Mouse (Mus musculus): Measurements from ENCODE around the gene Plekhg1. TPM values are rescaled to one million over a fixed set of nuclear protein-coding genes. Genes with fewer than 3 reads are reported as not detected.

The Plekhg1 gene
- polyA plus RNA-seq, 1 experiment, result under 0.01 TPM

GRCm38 (mm10) chr10:3706231-3706630 lies 33.9 kb upstream of the Plekhg1 start:
- no peak for TF ChIP-seq SRF (IDR thresholded peaks at IDR 0.05; ENCODE audit: control insufficient read depth, insufficient read length, low read depth)
- TF ChIP-seq E2F4 (IDR thresholded peaks at IDR 0.05; ENCODE audit: insufficient read depth), result no peak
- TF ChIP-seq REST (IDR thresholded peaks at IDR 0.05; ENCODE audit: insufficient read depth, insufficient read length), result no peak
- no peak for TF ChIP-seq POLR2A (IDR thresholded peaks at IDR 0.05; ENCODE audit: insufficient read length, low read depth)
- no peak for TF ChIP-seq MAX (IDR thresholded peaks at IDR 0.05; ENCODE audit: low read depth)
- no peak for TF ChIP-seq POLR2AphosphoS2 (IDR thresholded peaks at IDR 0.05; ENCODE audit: insufficient read length, low read depth)
- TF ChIP-seq USF1 (IDR thresholded peaks at IDR 0.05; ENCODE audit: low read depth), result no peak
- TF ChIP-seq MYOD1 (IDR thresholded peaks at IDR 0.05; ENCODE audit: control insufficient read depth in 1 of 3, insufficient read length in 2 of 3, low read depth in 2 of 3), result no peak
- no peak for TF ChIP-seq TCF3 (IDR thresholded peaks at IDR 0.05; ENCODE audit: insufficient read length, low read depth)
- TF ChIP-seq MYOG (IDR thresholded peaks at IDR 0.05; ENCODE audit: control insufficient read depth in 1 of 3, insufficient read depth in 1 of 3, insufficient read length in 2 of 3, low read depth in 2 of 3), result no peak
- TF ChIP-seq TCF12 (IDR thresholded peaks at IDR 0.05; ENCODE audit: insufficient read depth, poor library complexity, severe bottlenecking), result no peak
- no peak for TF ChIP-seq CEBPB (IDR thresholded peaks at IDR 0.05; ENCODE audit: insufficient read depth, poor library complexity, severe bottlenecking)
- no peaks in the 10 kb centered on the region for H3K79me2 ChIP-seq (ENCODE audit: control insufficient read depth, insufficient read depth)
- H3K27me3 ChIP-seq (ENCODE audit: control insufficient read depth, insufficient read depth, insufficient read length), result no peaks in the 10 kb centered on the region
- no peak overlapping the region for H3K4me3 ChIP-seq
- H3ac ChIP-seq (ENCODE audit: control insufficient read depth, insufficient read length), result no peak overlapping the region
- no peak overlapping the region for H3K4me2 ChIP-seq (ENCODE audit: low read depth)
- no peaks in the 10 kb centered on the region for H3K36me3 ChIP-seq (ENCODE audit: control insufficient read depth, insufficient read depth)

- H3K27me3 ChIP-seq (ENCODE audit: control insufficient read depth, insufficient read depth, insufficient read length), result no peaks in the 10 kb centered on the region
- H3K4me3 ChIP-seq, result no peak overlapping the region
- no peak for TF ChIP-seq REST (IDR thresholded peaks at IDR 0.05; ENCODE audit: insufficient read depth, insufficient read length)
- TF ChIP-seq MAX (IDR thresholded peaks at IDR 0.05; ENCODE audit: low read depth), result no peak
- TF ChIP-seq E2F4 (IDR thresholded peaks at IDR 0.05; ENCODE audit: insufficient read depth), result no peak
- TF ChIP-seq POLR2A (IDR thresholded peaks at IDR 0.05; ENCODE audit: insufficient read length, low read depth), result no peak
- TF ChIP-seq POLR2AphosphoS2 (IDR thresholded peaks at IDR 0.05; ENCODE audit: insufficient read length, low read depth), result no peak
- no peak for TF ChIP-seq TCF3 (IDR thresholded peaks at IDR 0.05; ENCODE audit: insufficient read length, low read depth)
- no peak for TF ChIP-seq TCF12 (IDR thresholded peaks at IDR 0.05; ENCODE audit: insufficient read depth, poor library complexity, severe bottlenecking)
- no peak for TF ChIP-seq USF1 (IDR thresholded peaks at IDR 0.05; ENCODE audit: low read depth)
- TF ChIP-seq CEBPB (IDR thresholded peaks at IDR 0.05; ENCODE audit: insufficient read depth, poor library complexity, severe bottlenecking), result no peak
- no peaks in the 10 kb centered on the region for H3K36me3 ChIP-seq (ENCODE audit: control insufficient read depth, insufficient read depth)
- H3K79me2 ChIP-seq (ENCODE audit: control insufficient read depth, insufficient read depth), result no peaks in the 10 kb centered on the region
- no peak overlapping the region for H3K4me2 ChIP-seq (ENCODE audit: low read depth)
- no peak overlapping the region for H3ac ChIP-seq (ENCODE audit: control insufficient read depth, insufficient read length)
Observed at GRCm38 (mm10) chr10:3710081-3710480, 30.1 kb upstream of the Plekhg1 start.

GRCm38 (mm10) chr10:3715302-3715943 lies 24.7 kb upstream of the Plekhg1 start:
- H3K4me2 ChIP-seq (ENCODE audit: low read depth), result no peak overlapping the region
- H3K79me2 ChIP-seq (ENCODE audit: control insufficient read depth, insufficient read depth), result no peaks in the 10 kb centered on the region
- no peak overlapping the region for H3ac ChIP-seq (ENCODE audit: control insufficient read depth, insufficient read length)
- no peak for TF ChIP-seq POLR2A (IDR thresholded peaks at IDR 0.05; ENCODE audit: insufficient read length, low read depth)
- no peak for TF ChIP-seq TCF12 (IDR thresholded peaks at IDR 0.05; ENCODE audit: insufficient read depth, poor library complexity, severe bottlenecking)
- TF ChIP-seq POLR2AphosphoS2 (IDR thresholded peaks at IDR 0.05; ENCODE audit: insufficient read length, low read depth), result no peak
- TF ChIP-seq TCF3 (IDR thresholded peaks at IDR 0.05; ENCODE audit: insufficient read length, low read depth), result no peak
- TF ChIP-seq MAX (IDR thresholded peaks at IDR 0.05; ENCODE audit: low read depth), result no peak
- no peak for TF ChIP-seq REST (IDR thresholded peaks at IDR 0.05; ENCODE audit: insufficient read depth, insufficient read length)
- no peak for TF ChIP-seq SRF (IDR thresholded peaks at IDR 0.05; ENCODE audit: control insufficient read depth, insufficient read length, low read depth)
- no peak for TF ChIP-seq CEBPB (IDR thresholded peaks at IDR 0.05; ENCODE audit: insufficient read depth, poor library complexity, severe bottlenecking)
- no peak for TF ChIP-seq MYOG (IDR thresholded peaks at IDR 0.05; ENCODE audit: control insufficient read depth in 1 of 3, insufficient read depth in 1 of 3, insufficient read length in 2 of 3, low read depth in 2 of 3)
- no peak for TF ChIP-seq MYOD1 (IDR thresholded peaks at IDR 0.05; ENCODE audit: control insufficient read depth in 1 of 3, insufficient read length in 2 of 3, low read depth in 2 of 3)
- no peaks in the 10 kb centered on the region for H3K27me3 ChIP-seq (ENCODE audit: control insufficient read depth, insufficient read depth, insufficient read length)
- no peak overlapping the region for H3K4me3 ChIP-seq
- no peaks in the 10 kb centered on the region for H3K36me3 ChIP-seq (ENCODE audit: control insufficient read depth, insufficient read depth)

GRCm38 (mm10) chr10:3718021-3718865 lies 21.9 kb upstream of the Plekhg1 start:
- TF ChIP-seq USF1 (IDR thresholded peaks at IDR 0.05; ENCODE audit: low read depth) (no peak), TCF12 (IDR thresholded peaks at IDR 0.05; ENCODE audit: insufficient read depth, poor library complexity, severe bottlenecking) (no peak), MAX (IDR thresholded peaks at IDR 0.05; ENCODE audit: low read depth) (no peak), TCF3 (IDR thresholded peaks at IDR 0.05; ENCODE audit: insufficient read length, low read depth) (no peak), MYOG (IDR thresholded peaks at IDR 0.05; ENCODE audit: control insufficient read depth in 1 of 3, insufficient read depth in 1 of 3, insufficient read length in 2 of 3, low read depth in 2 of 3) (no peak), CEBPB (IDR thresholded peaks at IDR 0.05; ENCODE audit: insufficient read depth, poor library complexity, severe bottlenecking) (no peak), POLR2AphosphoS2 (IDR thresholded peaks at IDR 0.05; ENCODE audit: insufficient read length, low read depth) (no peak), SRF (IDR thresholded peaks at IDR 0.05; ENCODE audit: control insufficient read depth, insufficient read length, low read depth) (no peak), POLR2A (IDR thresholded peaks at IDR 0.05; ENCODE audit: insufficient read length, low read depth) (no peak), REST (IDR thresholded peaks at IDR 0.05; ENCODE audit: insufficient read depth, insufficient read length) (no peak), MYOD1 (IDR thresholded peaks at IDR 0.05; ENCODE audit: control insufficient read depth in 1 of 3, insufficient read length in 2 of 3, low read depth in 2 of 3) (no peak), E2F4 (IDR thresholded peaks at IDR 0.05; ENCODE audit: insufficient read depth) (no peak)
- H3K36me3 ChIP-seq (ENCODE audit: control insufficient read depth, insufficient read depth), result no peaks in the 10 kb centered on the region
- no peak overlapping the region for H3K4me3 ChIP-seq
- no peak overlapping the region for H3K4me2 ChIP-seq (ENCODE audit: low read depth)
- no peaks in the 10 kb centered on the region for H3K79me2 ChIP-seq (ENCODE audit: control insufficient read depth, insufficient read depth)
- no peak overlapping the region for H3ac ChIP-seq (ENCODE audit: control insufficient read depth, insufficient read length)
- no peaks in the 10 kb centered on the region for H3K27me3 ChIP-seq (ENCODE audit: control insufficient read depth, insufficient read depth, insufficient read length)

All from myocyte (in vitro differentiated cells).